Mouse (Mus musculus): ENCODE measurements around the gene 1700003F12Rik. TPM values are rescaled to one million over a fixed set of nuclear protein-coding genes. Genes with fewer than 3 reads are reported as not detected.
A peak's percentile ranks its signal among the peaks of the same experiment; 100 is the strongest.

1700003F12Rik gene
- polyA plus RNA-seq, 2 experiments = 0.48 to 1.4 TPM

DNA sequence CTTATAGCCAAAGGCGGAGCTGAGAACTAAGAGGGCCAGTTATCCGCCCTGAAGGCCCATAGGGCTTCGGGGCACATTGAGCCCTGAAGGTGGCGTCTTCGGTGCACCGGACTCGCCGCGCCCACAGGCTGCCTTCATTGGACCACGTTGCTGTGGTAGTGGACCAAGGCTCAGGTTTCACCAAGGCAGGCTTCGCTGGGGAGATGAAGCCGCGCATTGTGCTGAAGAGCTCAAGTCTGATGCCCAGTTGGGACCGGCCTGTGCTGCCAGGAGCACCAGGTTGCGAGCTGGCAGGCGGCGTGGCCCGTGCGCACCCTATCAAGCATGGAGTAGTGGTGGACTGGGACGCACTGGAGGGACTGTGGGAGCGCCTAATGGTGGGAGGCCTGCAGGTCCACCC is 5.0 kb downstream of the 1700003F12Rik start:
- no peak for ATAC-seq (ENCODE audit: low FRiP score, low read depth)
- Histone ChIP-seq H3K27me3 (ENCODE audit: control insufficient read depth, insufficient read depth, low read length) (peaks cover 15% of the 10 kb centered on the region), H3K9me3 (ENCODE audit: control insufficient read depth, low read length) (no peaks in the 10 kb centered on the region), H3K4me1 (ENCODE audit: control insufficient read depth, insufficient read depth, low read length) (peaks cover 21% of the 10 kb centered on the region), H3K9ac (ENCODE audit: low read depth, low read length, severe bottlenecking) (peak overlapping the region; percentile 21; the same call in 1 of the 2 replicates), H3K4me3 (replicated peaks; ENCODE audit: low read length) (peak overlapping the region; percentile 8; the same call in 1 of the 2 replicates), H3K27ac (replicated peaks; ENCODE audit: low read depth, low read length) (no peak overlapping the region), H3K4me2 (replicated peaks; ENCODE audit: low read depth, low read length, severe bottlenecking) (peak overlapping the region; percentile 41), H3K36me3 (ENCODE audit: control insufficient read depth, insufficient read depth, low read length) (no peaks in the 10 kb centered on the region)
- TF ChIP-seq POLR2A (IDR thresholded peaks at IDR 0.05; ENCODE audit: borderline replicate concordance, extremely low read depth, insufficient read depth, insufficient read length) = no peak
- no peak for DNase-seq (ENCODE audit: low spot score)
- WGBS = 29% methylated on average over 21 of the region's 21 CpGs

GRCm38 (mm10) chr2:154552424-154552907 is 5.6 kb downstream of the 1700003F12Rik start:
- Histone ChIP-seq H3K9ac (ENCODE audit: low read depth, low read length, severe bottlenecking) (peak overlapping the region; percentile 21; the same call in 1 of the 2 replicates), H3K9me3 (ENCODE audit: control insufficient read depth, low read length) (no peaks in the 10 kb centered on the region), H3K4me3 (replicated peaks; ENCODE audit: low read length) (peak overlapping the region; percentile 8; the same call in 1 of the 2 replicates), H3K36me3 (ENCODE audit: control insufficient read depth, insufficient read depth, low read length) (no peaks in the 10 kb centered on the region), H3K27me3 (ENCODE audit: control insufficient read depth, insufficient read depth, low read length) (peaks cover 15% of the 10 kb centered on the region), H3K4me1 (ENCODE audit: control insufficient read depth, insufficient read depth, low read length) (peaks cover 26% of the 10 kb centered on the region), H3K27ac (replicated peaks; ENCODE audit: low read depth, low read length) (no peak overlapping the region), H3K4me2 (replicated peaks; ENCODE audit: low read depth, low read length, severe bottlenecking) (peak overlapping the region; percentile 41)
- TF ChIP-seq POLR2A (IDR thresholded peaks at IDR 0.05; ENCODE audit: borderline replicate concordance, extremely low read depth, insufficient read depth, insufficient read length) = no peak
- ATAC-seq (ENCODE audit: low FRiP score, low read depth) (peak; percentile 42), DNase-seq (ENCODE audit: low spot score) (peak; percentile 52)
- 19% methylated on average over 27 of the region's 27 CpGs for WGBS

DNA sequence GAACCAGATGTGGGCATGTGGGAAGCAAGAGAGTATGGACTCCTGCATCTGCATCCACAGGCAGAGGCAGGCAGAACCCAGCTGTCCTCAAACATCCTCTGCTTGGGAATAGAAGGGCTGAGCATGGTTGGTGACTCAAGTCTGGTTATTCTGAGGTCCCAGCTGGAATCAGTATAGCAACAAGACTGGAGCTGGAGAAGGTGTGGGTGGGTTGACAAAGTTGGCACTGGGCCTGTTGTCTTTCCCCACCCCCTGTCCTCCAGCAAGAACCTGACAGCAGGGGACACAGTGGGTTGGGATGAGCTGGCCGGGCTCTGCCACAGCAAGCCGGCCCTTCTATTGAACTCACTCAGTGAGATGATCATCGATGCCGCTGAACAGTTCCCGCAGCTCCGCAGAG is 8.3 kb downstream of the 1700003F12Rik start:
- no peak overlapping the region for H3K4me3 ChIP-seq (replicated peaks; ENCODE audit: low read length)
- no peak for TF ChIP-seq POLR2A (IDR thresholded peaks at IDR 0.05; ENCODE audit: borderline replicate concordance, extremely low read depth, insufficient read depth, insufficient read length)
- H3K9me3 ChIP-seq (ENCODE audit: control insufficient read depth, low read length) = no peaks in the 10 kb centered on the region
- no peak overlapping the region for H3K4me2 ChIP-seq (replicated peaks; ENCODE audit: low read depth, low read length, severe bottlenecking)
- DNase-seq (ENCODE audit: low spot score) = no peak
- H3K36me3 ChIP-seq (ENCODE audit: control insufficient read depth, insufficient read depth, low read length) = peaks cover 3% of the 10 kb centered on the region; the same call in 1 of the 2 replicates
- H3K9ac ChIP-seq (ENCODE audit: low read depth, low read length, severe bottlenecking) = no peak overlapping the region
- H3K27me3 ChIP-seq (ENCODE audit: control insufficient read depth, insufficient read depth, low read length) = peaks cover 8% of the 10 kb centered on the region
- H3K4me1 ChIP-seq (ENCODE audit: control insufficient read depth, insufficient read depth, low read length) = peaks cover 37% of the 10 kb centered on the region
- H3K27ac ChIP-seq (replicated peaks; ENCODE audit: low read depth, low read length) = no peak overlapping the region
- 96% methylated on average over 5 of the region's 6 CpGs for WGBS
- no peak for ATAC-seq (ENCODE audit: low FRiP score, low read depth)

DNA sequence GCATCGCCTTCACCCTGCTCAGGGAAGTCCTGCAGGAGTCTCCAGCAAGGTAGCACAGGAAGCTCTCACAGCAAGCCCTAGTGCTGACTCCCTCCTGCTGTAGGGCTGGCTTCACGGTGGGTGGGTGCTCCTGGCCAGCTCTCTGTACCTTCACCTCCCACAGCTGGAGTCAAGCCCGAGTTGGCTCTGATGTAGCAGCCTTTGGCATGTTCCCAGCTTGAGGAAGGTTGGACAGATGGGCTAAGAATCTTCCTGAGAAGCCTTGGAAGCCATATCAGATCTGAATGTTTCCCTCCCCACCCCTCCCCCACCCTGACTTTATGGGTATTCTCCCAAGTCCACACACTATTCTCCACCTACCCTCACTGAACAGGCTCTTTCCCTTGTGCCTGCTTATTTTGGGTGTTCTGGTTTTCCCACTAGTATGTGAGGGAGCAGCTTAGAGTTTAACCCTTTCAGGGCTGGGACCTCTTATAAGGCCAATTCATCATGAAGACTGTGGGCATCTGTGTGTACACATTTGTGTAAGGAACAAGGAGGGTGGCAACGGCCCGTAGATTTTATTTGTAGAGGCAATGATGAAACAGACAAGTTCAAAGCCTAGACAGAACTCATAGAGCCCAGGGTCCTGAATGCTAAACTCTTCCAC is 10.4 kb downstream of the 1700003F12Rik start:
- Histone ChIP-seq H3K27ac (replicated peaks; ENCODE audit: low read depth, low read length) (no peak overlapping the region), H3K36me3 (ENCODE audit: control insufficient read depth, insufficient read depth, low read length) (peaks cover 20% of the 10 kb centered on the region; the same call in 1 of the 2 replicates), H3K9me3 (ENCODE audit: control insufficient read depth, low read length) (no peaks in the 10 kb centered on the region), H3K4me3 (replicated peaks; ENCODE audit: low read length) (no peak overlapping the region), H3K4me2 (replicated peaks; ENCODE audit: low read depth, low read length, severe bottlenecking) (no peak overlapping the region), H3K4me1 (ENCODE audit: control insufficient read depth, insufficient read depth, low read length) (peaks cover 29% of the 10 kb centered on the region), H3K27me3 (ENCODE audit: control insufficient read depth, insufficient read depth, low read length) (no peaks in the 10 kb centered on the region), H3K9ac (ENCODE audit: low read depth, low read length, severe bottlenecking) (no peak overlapping the region)
- 49% methylated on average over 5 of the region's 5 CpGs for WGBS
- DNase-seq (ENCODE audit: low spot score) (no peak), ATAC-seq (ENCODE audit: low FRiP score, low read depth) (no peak)
- TF ChIP-seq POLR2A (IDR thresholded peaks at IDR 0.05; ENCODE audit: borderline replicate concordance, extremely low read depth, insufficient read depth, insufficient read length) = no peak

- Histone ChIP-seq H3K4me3 (replicated peaks; ENCODE audit: low read length) (peak within 1 kb of the TSS; percentile 24), H3K27me3 (ENCODE audit: control insufficient read depth, insufficient read depth, low read length) (no peaks in the 10 kb centered on the region), H3K4me2 (replicated peaks; ENCODE audit: low read depth, low read length, severe bottlenecking) (peak within 1 kb of the TSS; percentile 54), H3K36me3 (ENCODE audit: control insufficient read depth, insufficient read depth, low read length) (peaks cover 30% of the 10 kb centered on the region), H3K9ac (ENCODE audit: low read depth, low read length, severe bottlenecking) (peak within 1 kb of the TSS; percentile 43; the same call in 1 of the 2 replicates), H3K4me1 (ENCODE audit: control insufficient read depth, insufficient read depth, low read length) (peaks cover 25% of the 10 kb centered on the region), H3K9me3 (ENCODE audit: control insufficient read depth, low read length) (no peaks in the 10 kb centered on the region), H3K27ac (replicated peaks; ENCODE audit: low read depth, low read length) (no peak within 1 kb of the TSS)
- TF ChIP-seq POLR2A (IDR thresholded peaks at IDR 0.05; ENCODE audit: borderline replicate concordance, extremely low read depth, insufficient read depth, insufficient read length) = no peak
- WGBS = 6% methylated on average over 33 of the region's 34 CpGs
- DNase-seq (ENCODE audit: low spot score) (no peak), ATAC-seq (ENCODE audit: low FRiP score, low read depth) (no peak)
Measured at GRCm38 (mm10) chr2:154558264-154559039, 11.6 kb downstream of the 1700003F12Rik start, which contains the start of gene Necab3. Necab3 (minus strand) TSS chr2:154558890.

Measured in limb, embryonic 14.5 days (tissue).